Mouse (Mus musculus): ENCODE measurements around the gene Gm31571. TPM values are rescaled to one million over a fixed set of nuclear protein-coding genes. Genes with fewer than 3 reads are reported as not detected.

Gm31571 gene
- polyA plus RNA-seq (2012; rRNA removed) = not detected in 2 replicates

GRCm38 (mm10) chrY:22051253-22051652, at the start of gene Gm31571:
Gene Gm31571, minus strand, starts transcription at chrY:22051353.

All from central nervous system, embryonic 11.5 days (tissue).